Mouse (Mus musculus) adrenal gland, adult (tissue): Measurements from ENCODE around the gene Als2cl.

Experiments
- DNase-seq, 2 experiments: peaks; one replicate each; pipeline ENCODE4 v3.0.0; 2022 to 2023; ENCODE audit warnings: low spot score in 1 of 2; ENCODE audit not compliant: inconsistent age in 2 of 2

Als2cl gene

DNA sequence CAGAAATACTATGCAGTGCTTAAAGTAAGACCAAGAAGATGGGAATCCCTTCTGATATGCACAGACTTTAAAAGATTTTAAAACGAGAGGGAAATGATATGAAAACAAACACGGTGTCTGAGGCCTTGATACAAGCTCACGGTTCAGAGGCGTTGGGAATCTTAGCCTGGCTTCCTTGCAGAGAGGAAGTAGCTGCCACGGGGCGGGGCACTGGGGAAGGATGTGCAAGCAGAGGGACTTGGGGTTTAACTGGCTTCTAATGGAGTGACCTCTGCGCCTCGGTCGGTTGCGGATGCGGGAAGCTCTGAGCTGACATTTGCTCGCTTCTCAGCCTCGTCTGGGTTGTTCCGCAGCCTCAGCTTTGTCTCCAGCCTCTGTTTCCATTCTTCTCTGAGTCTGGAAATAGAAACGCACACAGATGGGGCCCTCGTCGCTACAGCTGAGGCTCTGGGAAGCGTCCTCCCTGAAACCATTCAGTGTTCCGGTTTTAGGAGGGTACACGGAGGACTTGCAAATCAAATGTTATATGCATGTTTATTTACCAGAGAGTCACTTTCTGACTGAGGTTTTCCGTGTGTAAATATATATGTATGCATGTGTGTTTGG is 35.1 kb downstream of the Als2cl start:
- no peak for DNase-seq

DNA sequence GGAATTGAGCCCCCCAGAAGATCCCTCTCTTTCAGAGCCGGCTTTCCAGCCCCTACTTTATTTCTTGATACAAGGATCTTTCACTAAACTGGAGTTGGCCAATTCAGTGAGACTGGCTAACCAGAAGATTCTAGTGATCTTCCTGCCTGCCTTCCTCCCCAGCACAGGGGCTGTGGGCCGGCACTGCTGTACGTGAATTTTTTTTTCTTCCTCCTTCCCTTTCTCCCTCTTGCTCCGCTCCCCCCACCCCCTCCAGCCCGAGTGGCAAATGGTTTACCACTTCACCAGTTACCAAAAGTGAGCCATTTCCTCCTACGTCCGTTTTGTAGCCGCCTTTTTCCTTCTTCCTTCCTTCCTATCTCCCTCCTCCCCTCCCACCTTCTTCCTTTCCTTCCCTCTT is 35.8 kb downstream of the Als2cl start:
- no peak for DNase-seq

GRCm38 (mm10) chr9:110916786-110917185 is 37.1 kb downstream of the Als2cl start, which contains the start of gene Fam240a:
TSS of gene Fam240a (minus strand) at chr9:110916861.
- no peak for DNase-seq

DNA sequence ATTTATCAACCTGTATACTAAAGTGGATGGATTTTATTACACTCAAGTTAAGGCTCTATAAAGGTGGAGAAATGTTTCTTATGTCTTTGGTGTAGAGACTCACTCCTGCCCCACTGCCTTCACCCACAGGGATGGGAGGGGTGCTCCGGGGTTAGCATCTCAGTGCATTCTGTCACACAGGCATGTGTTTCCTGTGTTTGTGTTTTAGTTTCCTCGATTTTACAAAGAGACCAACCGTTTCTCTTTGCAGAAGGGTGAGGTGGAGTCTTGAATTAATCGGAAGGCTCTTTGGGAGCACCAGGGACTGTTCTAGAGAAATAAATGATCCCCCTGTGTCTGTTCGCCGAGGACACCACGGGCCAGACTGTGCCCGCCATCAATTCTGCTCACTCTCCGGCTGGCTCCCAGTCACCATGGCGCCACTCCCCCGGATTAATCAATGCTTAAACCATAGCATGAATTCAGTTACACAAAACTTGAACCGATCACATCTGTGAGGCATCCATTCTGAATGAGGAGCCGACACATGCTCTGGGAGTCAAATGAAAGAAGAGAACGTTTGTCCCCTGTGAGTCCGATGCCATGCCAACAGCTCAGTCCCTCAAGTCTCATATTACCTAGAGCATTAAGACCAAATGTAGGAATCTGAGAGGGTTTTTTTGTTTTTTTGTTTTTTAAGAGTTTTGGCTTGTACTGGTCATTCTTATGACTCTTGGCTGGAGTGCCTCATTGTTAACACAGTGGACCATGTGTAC is 41.2 kb downstream of the Als2cl start:
- DNase-seq, result no peak

GRCm38 (mm10) chr9:110922759-110923158 is 43.1 kb downstream of the Als2cl start:
- peak; percentile 68 to 90 for DNase-seq

DNA sequence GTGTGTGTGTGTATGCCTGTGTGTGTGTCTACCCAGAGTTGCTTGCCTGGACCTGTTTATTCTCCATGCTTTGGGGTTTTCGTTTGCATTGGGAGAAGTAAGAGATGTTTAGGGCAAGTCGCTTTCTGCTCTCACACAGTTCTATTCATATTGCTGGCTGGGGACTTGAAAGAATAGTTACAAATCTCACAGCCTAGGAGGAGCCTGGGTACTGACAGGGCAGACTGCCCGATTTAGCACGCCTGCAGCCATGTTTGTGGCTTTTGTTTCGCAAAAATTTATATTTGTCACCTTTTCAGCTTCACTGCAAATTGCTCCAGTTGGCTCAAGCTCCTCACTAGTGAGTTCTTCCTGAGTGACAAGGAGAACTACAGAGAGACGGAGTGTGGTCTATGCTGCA is 51.9 kb downstream of the Als2cl start:
- no peak for DNase-seq

- no peak for DNase-seq
Measured at GRCm38 (mm10) chr9:110933850-110934437, 54.3 kb downstream of the Als2cl start.

DNA sequence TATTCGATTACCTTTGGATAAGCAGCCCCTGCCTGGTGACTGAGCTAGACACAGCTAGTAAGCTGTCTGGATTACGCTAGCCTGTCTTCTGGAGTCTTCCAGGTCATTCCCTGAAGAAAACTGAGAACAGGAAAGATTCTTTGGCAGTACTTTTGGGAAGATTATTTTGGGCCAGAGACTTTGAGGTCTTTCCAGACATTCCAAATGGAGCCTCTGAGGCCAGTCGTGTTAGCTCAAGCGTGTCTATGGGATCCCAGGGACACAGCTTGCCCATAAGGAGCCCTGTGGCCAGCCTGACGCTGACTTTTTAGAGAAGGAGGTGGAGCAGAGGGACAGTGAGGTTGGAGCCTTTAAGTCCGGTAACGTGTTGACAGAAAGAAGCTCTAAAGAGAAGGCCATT is 56.3 kb downstream of the Als2cl start:
- no peak for DNase-seq

DNA sequence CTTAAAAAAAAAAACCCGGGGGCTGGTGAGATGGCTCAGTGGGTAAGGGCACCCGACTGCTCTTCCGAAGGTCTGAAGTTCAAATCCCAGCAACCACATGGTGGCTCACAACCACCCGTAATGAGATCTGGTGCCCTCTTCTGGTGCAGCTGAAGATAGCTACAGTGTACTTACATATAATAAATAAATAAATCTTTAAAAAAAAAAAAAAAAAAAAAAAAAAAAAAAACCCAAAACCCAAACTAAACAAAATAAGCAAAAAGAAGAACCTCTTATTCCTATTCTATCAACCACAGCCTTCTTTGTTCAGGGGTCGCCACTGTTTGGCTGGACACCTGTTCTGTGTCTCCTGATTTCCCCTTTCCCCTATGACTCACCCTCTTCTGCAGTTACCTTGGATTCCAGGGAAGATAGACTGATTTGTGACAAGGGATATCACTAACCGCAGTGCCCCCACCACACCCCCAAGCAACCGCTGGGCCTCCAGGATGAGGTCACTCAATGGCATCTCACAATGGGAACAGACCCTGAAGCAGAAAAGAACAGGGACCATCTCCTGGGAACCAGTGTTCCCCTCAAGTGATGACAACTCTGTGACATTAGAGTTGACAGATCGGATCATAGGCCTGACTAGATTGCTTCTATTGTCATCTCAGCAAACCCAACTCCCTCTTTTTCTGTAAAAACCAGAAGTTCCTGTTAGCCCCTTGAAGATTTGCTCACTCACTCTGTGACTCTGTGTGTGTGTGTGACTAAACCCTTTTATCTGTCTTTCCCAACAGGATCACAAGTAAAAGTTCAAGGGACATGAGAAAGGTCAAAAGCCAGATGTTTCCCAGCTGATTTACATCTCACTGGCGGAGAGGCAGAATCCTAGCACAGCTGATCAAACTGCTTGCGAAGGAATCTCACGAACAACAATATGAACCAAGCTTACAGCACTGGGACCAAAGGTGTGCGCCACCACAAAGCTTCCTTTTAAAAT is 58.1 kb downstream of the Als2cl start:
- DNase-seq, result peak; percentile 73 to 88

DNA sequence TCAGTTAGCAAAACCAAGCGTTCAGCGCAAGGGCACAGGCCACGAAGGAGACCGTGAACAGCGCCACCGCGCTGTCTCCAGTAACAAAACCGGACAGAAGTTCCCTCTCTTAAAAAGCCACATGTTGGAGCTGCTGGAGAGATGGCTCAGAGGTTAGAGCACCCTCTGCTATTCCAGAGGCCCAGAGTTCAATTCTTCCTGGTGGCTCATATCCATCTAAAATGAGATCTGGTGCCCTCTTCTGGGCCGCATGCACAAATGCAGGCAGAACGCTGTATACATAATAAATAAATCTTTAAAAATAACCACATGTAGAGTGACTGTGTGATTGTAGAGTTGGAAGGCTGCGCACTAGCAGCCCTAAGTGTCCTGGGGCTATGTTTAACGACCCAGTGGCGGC is 64.6 kb downstream of the Als2cl start:
- DNase-seq, result peak in 1 of 2 experiments; percentile 62

- DNase-seq, result no peak
Measured at GRCm38 (mm10) chr9:110945343-110945742, 65.7 kb downstream of the Als2cl start.

DNA sequence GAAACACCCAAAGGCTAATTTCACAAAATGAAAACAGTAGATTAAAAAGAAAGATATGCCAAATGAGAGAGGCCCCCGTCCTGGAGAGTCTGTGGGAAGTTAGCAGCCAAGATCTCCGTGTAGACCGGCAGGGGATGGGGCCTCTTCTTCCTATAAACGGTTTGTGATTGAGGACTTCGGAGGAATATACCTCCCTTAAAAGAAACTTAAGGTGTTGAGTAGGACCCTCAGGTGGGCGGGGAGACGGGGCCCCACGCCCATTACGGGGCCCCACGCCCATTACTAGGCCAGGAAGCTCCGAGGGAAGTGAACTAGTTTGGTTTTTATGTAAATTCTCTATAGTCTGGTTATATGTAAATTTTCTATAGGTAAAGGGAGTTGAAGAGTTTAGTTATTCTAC is 66.3 kb downstream of the Als2cl start, which contains the start of gene Tdgf1:
Gene Tdgf1 (minus strand): TSS at position 233 of the 400 bp plus-strand sequence.
- no peak for DNase-seq

DNA sequence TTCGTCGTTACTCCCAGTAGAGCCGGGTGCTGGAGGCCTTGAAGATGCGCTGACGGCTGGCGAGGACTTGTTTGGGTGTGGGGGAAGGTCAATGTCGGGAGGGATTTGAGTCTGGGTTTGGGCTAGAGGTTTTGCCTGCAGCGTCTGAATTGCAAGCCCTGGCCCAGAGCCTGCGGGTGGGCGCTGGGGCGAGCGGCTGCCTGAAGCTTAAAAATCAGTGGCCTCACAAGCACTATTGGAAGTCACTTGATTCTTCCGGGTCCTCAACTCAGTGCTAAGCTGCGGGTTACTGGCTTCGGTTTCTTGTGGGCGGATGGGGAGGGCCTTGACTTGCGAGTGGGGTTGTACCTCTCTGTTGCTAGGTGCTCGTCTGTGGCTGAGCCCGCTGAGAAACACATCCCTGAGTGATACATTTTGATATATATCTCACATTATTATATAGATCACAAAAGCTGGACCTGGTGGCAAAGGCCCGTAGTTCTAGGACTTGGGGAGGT is 66.9 kb downstream of the Als2cl start:
- DNase-seq, result peak in 1 of 2 experiments; percentile 63

GRCm38 (mm10) chr9:110947261-110947661 is 67.6 kb downstream of the Als2cl start:
- DNase-seq, result no peak

GRCm38 (mm10) chr9:110947900-110948299 is 68.2 kb downstream of the Als2cl start:
- peak in 1 of 2 experiments; percentile 58 for DNase-seq

DNA sequence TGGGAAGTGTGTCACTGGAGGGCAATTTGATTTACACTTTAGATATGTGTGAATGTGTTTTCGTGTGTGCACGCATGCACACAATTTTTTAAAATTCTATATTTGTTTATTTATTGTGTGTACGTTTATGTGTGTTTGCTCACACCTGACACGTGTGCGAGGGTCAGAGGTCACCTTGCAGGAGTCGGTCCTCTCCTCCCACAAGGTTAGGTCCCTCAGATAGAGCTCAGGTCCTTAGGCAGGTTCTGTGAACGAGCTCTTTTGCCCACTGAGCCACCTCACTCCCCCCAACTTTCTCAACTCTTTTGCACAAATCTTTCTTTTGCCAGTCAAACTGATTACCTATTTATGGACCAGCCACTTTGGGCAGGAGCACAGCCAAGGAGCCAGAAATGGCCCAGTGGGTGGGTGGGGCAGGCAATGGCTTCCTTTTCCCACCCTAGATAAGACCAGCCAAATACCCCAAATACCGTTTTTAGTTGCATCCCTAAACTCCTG is 69.2 kb downstream of the Als2cl start:
- no peak for DNase-seq

DNA sequence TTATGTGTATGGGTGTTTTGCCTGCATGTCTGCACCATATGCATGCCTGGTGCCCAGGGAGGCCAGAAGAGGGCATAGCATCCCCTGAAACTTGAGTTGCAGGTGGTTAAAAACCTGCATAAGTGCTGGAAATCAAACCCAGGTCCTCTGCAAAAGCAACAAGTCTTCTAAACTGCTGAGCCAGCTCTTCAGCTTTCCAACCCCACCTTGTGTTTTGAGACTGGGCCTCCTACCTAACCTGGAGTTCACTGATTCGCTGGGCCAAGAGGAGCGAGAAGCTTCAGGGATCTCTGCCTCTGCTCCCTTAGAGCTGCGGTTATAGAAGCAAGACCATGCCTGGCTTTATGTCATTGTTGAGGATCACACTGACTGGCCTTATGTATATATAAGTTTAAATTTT is 70.4 kb downstream of the Als2cl start:
- DNase-seq, result no peak
